Mouse (Mus musculus) liver, embryonic 11.5 days (tissue): Measurements from ENCODE around the gene H2-DMb1. TPM values are rescaled to one million over a fixed set of nuclear protein-coding genes. Genes with fewer than 3 reads are reported as not detected.
A peak's percentile ranks its signal among the peaks of the same experiment; 100 is the strongest.

Source experiments
- ATAC-seq: fragments of 200-750 bp; cut with Nextera tagmentation; replicated peaks from 2 replicates; pipeline ENCODE4 v1.8.0; 2017; ENCODE audit warnings: moderate number of reproducible peaks, mild to moderate bottlenecking, moderate TSS enrichment, moderate library complexity; ENCODE audit not compliant: low FRiP score
- DNase-seq: peaks from one replicate; pipeline ENCODE4 v3.0.0-alpha.2; 2017; ENCODE audit warnings: low spot score
- H3K27ac ChIP-seq: fragments of 300-500 bp; sonication (generic); 2 replicates; pipeline ENCODE4 v1.5.1; 2014; ENCODE audit warnings: mild to moderate bottlenecking, low read depth, low read length, control low read depth
- H3K27me3 ChIP-seq: fragments of 300-500 bp; sonication (generic); replicated peaks from 2 replicates; pipeline ENCODE4 v1.6.1; 2014; ENCODE audit warnings: low read length, mixed read lengths; ENCODE audit not compliant: control insufficient read depth, insufficient read depth
- H3K36me3 ChIP-seq: fragments of 300-500 bp; sonication (generic); 2 replicates; pipeline ENCODE4 v1.6.1; 2014; ENCODE audit warnings: mild to moderate bottlenecking, low read length, moderate library complexity, mixed read lengths; ENCODE audit not compliant: control insufficient read depth, insufficient read depth
- H3K4me1 ChIP-seq: fragments of 300-500 bp; sonication (generic); replicated peaks from 2 replicates; pipeline ENCODE4 v1.6.1; 2014; ENCODE audit warnings: low read length, mixed read lengths; ENCODE audit not compliant: control insufficient read depth, insufficient read depth
- H3K4me2 ChIP-seq: fragments of 300-500 bp; sonication (generic); 2 replicates; pipeline ENCODE4 v1.6.1; 2014; ENCODE audit warnings: mild to moderate bottlenecking, control low read depth, moderate library complexity
- H3K4me3 ChIP-seq: fragments of 300-500 bp; sonication (generic); 2 replicates; pipeline ENCODE4 v1.5.1; 2014; ENCODE audit warnings: low read depth, low read length, control low read depth
- H3K9ac ChIP-seq: fragments of 300-500 bp; sonication (generic); 2 replicates; pipeline ENCODE4 v1.6.1; 2014; ENCODE audit warnings: low read depth, low read length, control low read depth
- H3K9me3 ChIP-seq: fragments of 300-500 bp; sonication (generic); 2 replicates; pipeline ENCODE4 v1.6.1; 2016; ENCODE audit warnings: low read length, inconsistent platforms, mixed read lengths; ENCODE audit not compliant: control insufficient read depth
- WGBS: fragments of 180-500 bp; shearing (Covaris S2); extraction: QIAGEN DNeasy Blood & Tissue Kit; methylation state at CpG from one replicate; pipeline ENCODE4 v1.1.7; 2014; 5-methylcytosine and 5-hydroxymethylcytosine counted together
- polyA plus RNA-seq: library from polyadenylated mRNA; unstranded; fragments of >200 nt; fragmentation: Nextera tagmentation; extraction: Ambion mirVana; gene quantifications from 2 replicates; pipeline ENCODE4 v1.2.1, GENCODE M21; 2014

The H2-DMb1 gene
- polyA plus RNA-seq, 1 experiment from 2014 or later = 0.19 TPM

- DNase-seq (no peak), ATAC-seq (no peak)
- H3K9me3 ChIP-seq = no peaks in the 10 kb centered on the region
- no peak overlapping the region for H3K4me3 ChIP-seq
- H3K27ac ChIP-seq = no peak overlapping the region
- peaks cover 14% of the 10 kb centered on the region for H3K4me1 ChIP-seq
- no peaks in the 10 kb centered on the region for H3K27me3 ChIP-seq
- WGBS = 93% methylated on average over 7 of the region's 7 CpGs
- H3K36me3 ChIP-seq = peaks cover 81% of the 10 kb centered on the region
- no peak overlapping the region for H3K4me2 ChIP-seq
- no peak overlapping the region for H3K9ac ChIP-seq
These were observed 38.8 kb upstream of the H2-DMb1 start for GRCm38 (mm10) chr17:34114114-34114513.

- Histone ChIP-seq H3K27ac (no peak overlapping the region), H3K4me2 (peak overlapping the region; percentile 97), H3K4me3 (peak overlapping the region; percentile 100), H3K27me3 (no peaks in the 10 kb centered on the region), H3K4me1 (peaks cover 14% of the 10 kb centered on the region), H3K9ac (peak overlapping the region; percentile 97), H3K36me3 (peaks cover 70% of the 10 kb centered on the region), H3K9me3 (no peaks in the 10 kb centered on the region)
- ATAC-seq (no peak), DNase-seq (no peak)
- 50% methylated on average over 7 of the region's 7 CpGs for WGBS
These were observed 36.0 kb upstream of the H2-DMb1 start for GRCm38 (mm10) chr17:34116736-34117370.

- DNase-seq (no peak), ATAC-seq (no peak)
- Histone ChIP-seq H3K27me3 (no peaks in the 10 kb centered on the region), H3K27ac (peak overlapping the region; percentile 100; the same call in 1 of the 2 replicates), H3K9ac (peak overlapping the region; percentile 97), H3K4me1 (peaks cover 14% of the 10 kb centered on the region), H3K4me2 (peak overlapping the region; percentile 97), H3K36me3 (peaks cover 63% of the 10 kb centered on the region), H3K4me3 (peak overlapping the region; percentile 100), H3K9me3 (no peaks in the 10 kb centered on the region)
- 2% methylated on average over 5 of the region's 5 CpGs for WGBS
These were observed 35.3 kb upstream of the H2-DMb1 start for GRCm38 (mm10) chr17:34117421-34118112.

- peaks cover 15% of the 10 kb centered on the region for H3K4me1 ChIP-seq
- peaks cover 56% of the 10 kb centered on the region for H3K36me3 ChIP-seq
- no peak for ATAC-seq
- no peaks in the 10 kb centered on the region for H3K9me3 ChIP-seq
- peak overlapping the region; percentile 100 for H3K27ac ChIP-seq
- no peaks in the 10 kb centered on the region for H3K27me3 ChIP-seq
- peak overlapping the region; percentile 97 for H3K4me2 ChIP-seq
- H3K9ac ChIP-seq = peak overlapping the region; percentile 97
- peak; percentile 55 for DNase-seq
- peak overlapping the region; percentile 100 for H3K4me3 ChIP-seq
- under 1% methylated on average over 67 of the region's 67 CpGs for WGBS
These were observed 34.6 kb upstream of the H2-DMb1 start for GRCm38 (mm10) chr17:34118113-34118872.

GRCm38 (mm10) chr17:34118873-34119248 is 34.0 kb upstream of the H2-DMb1 start:
- Histone ChIP-seq H3K36me3 (peaks cover 50% of the 10 kb centered on the region), H3K27me3 (no peaks in the 10 kb centered on the region), H3K4me3 (peak overlapping the region; percentile 100), H3K9ac (peak overlapping the region; percentile 97), H3K4me2 (peak overlapping the region; percentile 97), H3K9me3 (no peaks in the 10 kb centered on the region), H3K27ac (peak overlapping the region; percentile 100), H3K4me1 (peaks cover 20% of the 10 kb centered on the region)
- ATAC-seq (no peak; the same call in 1 of the 2 replicates), DNase-seq (no peak)
- under 1% methylated on average over 38 of the region's 38 CpGs for WGBS

GRCm38 (mm10) chr17:34119249-34120179 is 33.4 kb upstream of the H2-DMb1 start, which contains the start of gene H2-DMa:
Gene H2-DMa, plus strand, starts transcription at chr17:34119541.
- DNase-seq (peak; percentile 96), ATAC-seq (peak; percentile 73)
- Histone ChIP-seq H3K27me3 (no peaks in the 10 kb centered on the region), H3K4me1 (peaks cover 23% of the 10 kb centered on the region), H3K36me3 (peaks cover 43% of the 10 kb centered on the region), H3K9me3 (no peaks in the 10 kb centered on the region), H3K4me3 (peak within 1 kb of the TSS; percentile 100), H3K9ac (peak within 1 kb of the TSS; percentile 97), H3K4me2 (peak within 1 kb of the TSS; percentile 97), H3K27ac (peak within 1 kb of the TSS; percentile 100)
- 2% methylated on average over 96 of the region's 96 CpGs for WGBS

- DNase-seq (peak; percentile 82), ATAC-seq (no peak; the same call in 1 of the 2 replicates)
- peak overlapping the region; percentile 100 for H3K27ac ChIP-seq
- no peaks in the 10 kb centered on the region for H3K9me3 ChIP-seq
- H3K36me3 ChIP-seq = peaks cover 36% of the 10 kb centered on the region
- H3K27me3 ChIP-seq = no peaks in the 10 kb centered on the region
- peak overlapping the region; percentile 100 for H3K4me3 ChIP-seq
- peaks cover 26% of the 10 kb centered on the region for H3K4me1 ChIP-seq
- H3K4me2 ChIP-seq = peak overlapping the region; percentile 97
- WGBS = 0% methylated on average over 34 of the region's 42 CpGs
- peak overlapping the region; percentile 96 for H3K9ac ChIP-seq
These were observed 32.6 kb upstream of the H2-DMb1 start for GRCm38 (mm10) chr17:34120180-34120723.
